In genomic region chr10:85621067-85621466, GRCm38 (mm10) we compare ENCODE assay signal across 20 mouse cellular contexts.
A peak's percentile ranks its signal among the peaks of the same experiment; 100 is the strongest.
DNase-seq lines count a peak whose midpoint lies in the region; ATAC-seq and TF ChIP-seq lines count a peak whose summit lies in the region.
"Had no signal": no experiment of that assay in that cellular context is flagged by ENCODE, and none has a peak within 500 bp of the region (broad histone marks: within the 10 kb centered on the region; RNA-seq: fewer than 3 reads in every experiment).

No protein-coding gene starts in this region.

- no peak for ATAC-seq in embryonic facial prominence, embryonic 14.5 days (ENCODE audit: low read depth)
- 0 out of 2 replicates have a peak, but pooled peaks have one; percentile 24 for ATAC-seq in stomach, postnatal 0 days (ENCODE audit: low FRiP score, low TSS enrichment)
- ATAC-seq: activated CD4-positive, CD25-positive, alpha-beta regulatory T cell, adult 4 months; forebrain, embryonic 15.5 days had no signal

- no peak for TF ChIP-seq CTCF in stomach, postnatal 0 days (IDR thresholded peaks at IDR 0.05; ENCODE audit: low read depth)

- TF ChIP-seq EP300 in stomach, postnatal 0 days (optimal IDR thresholded peaks at IDR 0.05), result no peak

- no peaks in the 10 kb centered on the region for H3K27me3 ChIP-seq in embryonic facial prominence, embryonic 14.5 days (replicated peaks; ENCODE audit: control insufficient read depth, insufficient read depth, low read length)
- H3K27me3 ChIP-seq in stomach, postnatal 0 days (ENCODE audit: control insufficient read depth, insufficient read depth, low read length), result no peaks in the 10 kb centered on the region
- H3K27me3 ChIP-seq: embryonic facial prominence, embryonic 15.5 days; forebrain, embryonic 15.5 days; hindbrain, embryonic 15.5 days had no signal

- WGBS in embryonic facial prominence, embryonic 14.5 days, result 78% methylated on average over 6 of the region's 6 CpGs
- WGBS in stomach, postnatal 0 days, result 59% methylated on average over 6 of the region's 6 CpGs

- no peaks in the 10 kb centered on the region for H3K36me3 ChIP-seq in embryonic facial prominence, embryonic 14.5 days (ENCODE audit: control insufficient read depth, insufficient read depth, low read length)
- H3K36me3 ChIP-seq in stomach, postnatal 0 days (ENCODE audit: control insufficient read depth, insufficient read depth, low read length), result no peaks in the 10 kb centered on the region
- H3K36me3 ChIP-seq: embryonic facial prominence, embryonic 15.5 days; forebrain, embryonic 12.5 days; forebrain, embryonic 15.5 days; hindbrain, embryonic 12.5 days; hindbrain, embryonic 15.5 days had no signal

- no peak overlapping the region for H3K4me3 ChIP-seq in embryonic facial prominence, embryonic 14.5 days (ENCODE audit: low read depth, low read length)
- H3K4me3 ChIP-seq in stomach, postnatal 0 days (ENCODE audit: low read depth, low read length), result no peak overlapping the region
- H3K4me3 ChIP-seq: embryonic facial prominence, embryonic 15.5 days; forebrain, embryonic 12.5 days; forebrain, embryonic 15.5 days; hindbrain, embryonic 12.5 days; hindbrain, embryonic 15.5 days had no signal

- no peak overlapping the region for H3K4me2 ChIP-seq in embryonic facial prominence, embryonic 14.5 days (ENCODE audit: low read depth, low read length)
- no peak overlapping the region for H3K4me2 ChIP-seq in stomach, postnatal 0 days (replicated peaks; ENCODE audit: low read depth)
- H3K4me2 ChIP-seq: embryonic facial prominence, embryonic 15.5 days; forebrain, embryonic 12.5 days; forebrain, embryonic 15.5 days; heart, embryonic 11.5 days; hindbrain, embryonic 12.5 days; hindbrain, embryonic 15.5 days had no signal

- no peak overlapping the region for H3K27ac ChIP-seq in embryonic facial prominence, embryonic 14.5 days (replicated peaks; ENCODE audit: low read depth, low read length)
- no peak overlapping the region for H3K27ac ChIP-seq in stomach, postnatal 0 days (replicated peaks)
- H3K27ac ChIP-seq: embryonic facial prominence, embryonic 15.5 days; forebrain, embryonic 12.5 days; forebrain, embryonic 15.5 days; hindbrain, embryonic 12.5 days; hindbrain, embryonic 15.5 days had no signal

- no peak overlapping the region for H3K9ac ChIP-seq in embryonic facial prominence, embryonic 14.5 days (ENCODE audit: low read depth, low read length)
- H3K9ac ChIP-seq in stomach, postnatal 0 days (ENCODE audit: low read length), result no peak overlapping the region
- H3K9ac ChIP-seq: embryonic facial prominence, embryonic 15.5 days; forebrain, embryonic 12.5 days; forebrain, embryonic 15.5 days; hindbrain, embryonic 12.5 days; hindbrain, embryonic 15.5 days had no signal

- 0 out of 2 replicates have a peak, but pooled peaks cover 8% of the 10 kb centered on the region for H3K4me1 ChIP-seq in embryonic facial prominence, embryonic 14.5 days (ENCODE audit: control insufficient read depth, insufficient read depth, low read length)
- H3K4me1 ChIP-seq in stomach, postnatal 0 days (replicated peaks; ENCODE audit: control insufficient read depth, insufficient read depth), result no peaks in the 10 kb centered on the region
- H3K4me1 ChIP-seq: forebrain, embryonic 15.5 days had no signal

- peak; percentile 13 for DNase-seq in adrenal gland, postnatal 10 days
- no peak for DNase-seq in adrenal gland, adult 2 months
- peak; percentile 17 to 27 for DNase-seq in urinary bladder, adult 18-20 months (ENCODE audit: low spot score in 2 of 2)
- no peak for DNase-seq in urinary bladder, postnatal 4 days (ENCODE audit: low spot score in 2 of 2)
- DNase-seq in embryonic facial prominence, embryonic 14.5 days (ENCODE audit: low spot score), result peak; percentile 41
- DNase-seq in stomach, postnatal 0 days (ENCODE audit: low spot score), result no peak
- no peak for DNase-seq in layer of hippocampus, adult 9-11 months
- DNase-seq: cerebellum, adult 11 months; cerebellum, adult 2 months; cerebellum, adult 9-11 months; cerebellum, postnatal 25 days; gastrocnemius, postnatal 36 days; heart, adult 11 months had no signal

- H3K9me3 ChIP-seq in embryonic facial prominence, embryonic 14.5 days (ENCODE audit: control insufficient read depth, low read length), result no peaks in the 10 kb centered on the region
- H3K9me3 ChIP-seq in stomach, postnatal 0 days (ENCODE audit: control insufficient read depth, low read length), result no peaks in the 10 kb centered on the region
- H3K9me3 ChIP-seq: embryonic facial prominence, embryonic 15.5 days; forebrain, embryonic 12.5 days; forebrain, embryonic 15.5 days; hindbrain, embryonic 12.5 days; hindbrain, embryonic 15.5 days had no signal

Comparison
In these comparisons a context has a peak if more than half of its experiments do, and no peak if none do; other contexts are left out.
1. DNase-seq: peak in adrenal gland, postnatal 10 days (single experiment), urinary bladder, adult 18-20 months (2 of 2) and embryonic facial prominence, embryonic 14.5 days (single experiment); none in adrenal gland, adult 2 months (single experiment), urinary bladder, postnatal 4 days (0 of 2), stomach, postnatal 0 days (single experiment) and layer of hippocampus, adult 9-11 months (single experiment).